Mouse (Mus musculus): ENCODE results near the gene Dync1h1.

The Dync1h1 gene

GRCm38 (mm10) chr12:110601241-110602218 is at the start of gene Dync1h1:
Dync1h1 (plus strand) TSS chr12:110601452.
- DNase-seq: peak; percentile 96

- no peak for DNase-seq
Measured at GRCm38 (mm10) chr12:110552113-110552512, 49.1 kb upstream of the Dync1h1 start.

GRCm38 (mm10) chr12:110553362-110553761 is 47.9 kb upstream of the Dync1h1 start:
- no peak for DNase-seq

GRCm38 (mm10) chr12:110555536-110556240 is 45.6 kb upstream of the Dync1h1 start:
- no peak for DNase-seq

- no peak for DNase-seq
Measured at GRCm38 (mm10) chr12:110556861-110557628, 44.2 kb upstream of the Dync1h1 start.

- DNase-seq: no peak
Measured at GRCm38 (mm10) chr12:110558175-110558574, 43.1 kb upstream of the Dync1h1 start.

DNA sequence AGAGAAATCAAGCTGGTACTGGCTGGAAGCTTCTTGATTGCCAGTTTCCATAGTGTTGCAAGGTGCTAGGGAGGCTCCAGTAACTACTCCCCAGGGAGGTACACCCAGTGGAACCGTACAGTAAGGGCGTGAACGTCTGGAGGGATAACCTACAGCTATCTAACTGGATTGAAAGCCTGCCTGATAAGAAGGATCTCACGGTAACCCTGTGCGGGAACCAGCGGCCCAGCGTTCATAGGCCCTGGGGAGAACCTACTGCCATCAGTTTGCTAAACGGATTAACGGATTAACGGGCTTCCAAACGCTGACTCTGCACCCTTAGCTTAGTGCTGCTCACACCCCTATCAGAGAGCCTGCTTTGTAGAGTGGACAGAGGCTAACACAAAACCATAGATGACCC is 37.9 kb upstream of the Dync1h1 start:
- DNase-seq: no peak

DNA sequence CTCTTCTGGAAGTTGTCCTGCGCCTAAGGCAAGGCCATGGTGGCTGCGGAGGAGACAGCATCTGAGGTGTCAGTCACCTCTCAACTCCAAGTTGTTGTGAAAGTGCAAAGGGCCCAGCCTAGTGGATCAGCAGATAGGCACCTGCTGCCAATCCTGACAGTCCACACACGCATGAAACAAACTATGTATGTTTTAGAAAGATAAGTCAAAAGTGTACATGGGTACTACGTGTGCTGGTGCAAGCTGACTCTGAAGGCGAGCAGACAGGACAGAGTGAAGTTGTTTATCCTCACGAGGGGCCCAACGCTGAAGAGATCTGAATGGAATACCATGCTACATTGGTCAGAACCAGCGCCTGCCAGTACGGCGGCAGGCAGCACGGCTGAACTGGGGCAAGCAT is 36.4 kb upstream of the Dync1h1 start:
- DNase-seq: no peak

GRCm38 (mm10) chr12:110566366-110566765 is 34.9 kb upstream of the Dync1h1 start:
- no peak for DNase-seq

DNA sequence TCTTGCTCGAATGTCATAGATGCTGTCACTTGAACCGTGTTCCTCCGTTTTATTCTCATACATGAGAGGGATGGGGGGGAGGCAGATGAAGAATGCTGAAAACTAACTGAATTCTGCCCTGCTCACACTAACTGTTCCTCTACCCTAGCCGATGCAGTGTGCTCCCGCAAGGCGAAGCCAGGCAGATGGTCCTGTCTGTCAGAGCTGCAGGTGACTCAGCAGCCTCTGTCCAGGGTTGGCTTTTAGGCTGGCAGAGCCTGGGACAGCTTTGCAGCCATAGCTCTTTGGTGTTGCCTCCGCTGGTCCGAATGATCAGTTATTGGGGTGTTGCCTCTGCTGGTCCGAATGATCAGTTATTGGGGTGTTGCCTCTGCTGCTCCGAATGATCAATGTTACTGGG is 30.2 kb upstream of the Dync1h1 start:
- DNase-seq: no peak

DNA sequence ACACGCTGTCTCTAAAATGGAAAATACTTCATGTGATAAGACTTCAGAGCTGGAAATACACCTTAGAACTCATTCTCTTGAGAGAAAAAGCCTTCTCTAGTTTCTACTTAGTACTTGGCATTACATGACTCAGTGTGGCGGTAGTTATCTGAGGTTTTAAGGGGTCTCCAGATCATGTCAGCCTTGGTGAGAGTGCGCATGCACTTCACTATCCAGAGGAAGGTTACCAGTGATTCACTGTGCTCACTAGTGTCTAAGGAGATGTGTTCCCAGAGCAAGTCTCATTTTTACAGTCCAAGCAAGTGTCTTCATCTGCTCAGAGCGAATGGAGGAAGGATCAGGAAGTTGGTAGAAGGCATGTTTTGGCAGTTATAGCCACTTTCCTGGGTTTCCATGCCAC is 28.9 kb upstream of the Dync1h1 start:
- no peak for DNase-seq

DNA sequence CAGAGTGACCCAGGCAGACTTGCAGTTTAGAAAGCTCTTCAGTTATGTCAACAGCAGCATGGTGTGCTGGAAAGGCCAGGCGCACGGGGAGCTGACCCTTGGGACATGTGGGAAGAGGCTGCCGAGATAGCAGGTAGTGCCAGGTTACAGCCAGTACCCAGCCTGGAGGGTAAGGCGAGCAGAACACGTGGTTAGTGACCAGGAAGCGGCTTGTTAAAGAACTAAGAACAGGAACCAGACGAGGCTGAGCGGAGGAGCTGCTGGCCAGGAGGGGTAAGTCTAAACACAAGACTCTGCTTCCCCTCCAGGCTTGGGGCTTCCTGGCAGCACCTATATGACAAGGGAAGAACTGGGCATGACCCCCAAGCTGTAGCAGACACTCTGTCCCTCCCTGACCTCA is 27.6 kb upstream of the Dync1h1 start:
- no peak for DNase-seq

GRCm38 (mm10) chr12:110575926-110576325 is 25.3 kb upstream of the Dync1h1 start:
- DNase-seq: no peak

DNA sequence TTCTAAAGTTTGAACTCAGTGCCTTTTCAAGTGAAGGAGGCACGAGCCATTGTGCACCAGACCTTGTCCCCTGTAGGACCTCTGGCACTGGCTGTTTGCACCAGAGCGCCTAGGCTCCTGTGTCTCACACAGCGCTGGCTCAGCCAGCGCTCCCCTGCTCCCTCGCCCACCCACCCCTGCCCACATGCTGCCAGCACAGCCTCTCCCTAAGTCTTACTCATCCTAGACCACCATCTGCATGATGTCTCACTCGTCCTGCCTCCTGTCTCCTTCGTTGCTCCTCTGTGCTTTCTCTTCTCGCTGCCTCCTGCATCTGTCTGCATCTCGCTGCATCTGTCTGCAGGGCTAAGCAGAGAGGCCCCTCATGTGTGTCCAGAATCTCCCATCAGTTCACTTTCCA is 22.9 kb upstream of the Dync1h1 start:
- DNase-seq: no peak

DNA sequence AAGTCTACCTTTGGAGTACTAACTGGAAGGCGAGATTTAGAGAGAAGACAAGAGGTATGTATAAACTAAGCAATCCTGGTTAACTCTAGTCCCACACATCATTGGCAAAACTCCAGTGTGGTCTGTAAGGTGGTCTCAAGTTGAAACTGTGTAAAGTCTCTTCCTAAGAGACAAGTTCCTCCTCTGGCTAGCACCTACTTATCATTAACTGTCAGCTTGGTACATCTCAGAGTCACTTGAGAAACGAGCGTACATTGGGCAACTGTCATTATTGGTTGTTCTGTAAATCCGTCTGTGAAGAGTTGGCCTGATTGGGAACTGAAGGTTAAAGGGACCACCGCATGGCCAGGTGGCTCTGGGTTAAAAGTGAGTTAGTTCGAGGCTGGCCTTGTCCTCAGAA is 12.6 kb upstream of the Dync1h1 start:
- DNase-seq: no peak

GRCm38 (mm10) chr12:110590804-110591259 is 10.4 kb upstream of the Dync1h1 start:
- no peak for DNase-seq

DNA sequence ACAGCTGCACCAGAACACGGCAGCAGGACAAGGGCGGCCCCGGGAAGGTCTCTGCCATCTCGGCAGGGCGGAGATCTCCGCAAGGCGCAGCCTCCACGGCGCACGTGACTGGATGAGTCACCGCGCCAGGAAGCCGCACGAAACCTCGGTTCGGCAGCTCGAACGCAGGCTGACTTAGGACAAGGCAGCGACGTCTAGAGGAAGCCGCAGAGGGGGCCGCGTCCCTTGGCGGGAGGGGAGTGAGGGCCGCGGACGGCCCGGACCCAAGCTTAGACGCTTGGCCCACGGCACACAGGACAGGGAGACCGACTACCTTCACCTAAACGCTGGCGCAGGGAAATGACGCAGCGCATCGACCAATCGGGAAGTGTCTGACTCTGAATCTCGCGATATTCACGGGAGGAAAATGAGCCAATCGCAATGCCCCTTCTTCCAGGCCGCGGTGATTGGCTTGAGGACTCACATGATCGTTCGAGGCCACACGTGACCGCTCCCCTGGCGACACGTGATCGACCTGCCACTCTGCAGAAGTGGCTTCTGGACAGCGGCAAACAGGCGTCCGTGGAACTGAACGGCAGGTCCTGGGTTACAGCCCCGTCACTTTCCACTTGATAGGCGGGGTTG is 9.9 kb upstream of the Dync1h1 start:
- peak; percentile 99 for DNase-seq

DNA sequence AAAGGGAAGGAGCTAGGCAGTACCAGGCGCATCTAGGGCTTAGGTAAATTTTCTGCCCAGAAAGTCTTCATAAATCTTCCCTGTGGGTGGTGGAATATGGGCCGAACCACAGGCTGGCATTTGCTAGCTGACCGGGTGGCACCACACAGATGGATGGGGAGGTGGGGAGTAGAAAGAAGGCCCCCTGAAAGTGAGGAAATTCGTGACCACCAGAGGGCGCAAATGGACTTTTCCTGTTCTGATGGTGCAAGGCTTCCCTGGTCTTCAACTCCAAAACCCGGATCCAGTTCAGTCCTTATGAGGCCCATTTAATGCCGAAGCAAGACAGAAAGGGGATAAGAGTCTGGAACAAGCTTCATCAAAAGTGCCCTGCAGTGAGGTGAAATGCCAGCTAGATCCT is 2.7 kb upstream of the Dync1h1 start:
- DNase-seq: peak; percentile 62

DNA sequence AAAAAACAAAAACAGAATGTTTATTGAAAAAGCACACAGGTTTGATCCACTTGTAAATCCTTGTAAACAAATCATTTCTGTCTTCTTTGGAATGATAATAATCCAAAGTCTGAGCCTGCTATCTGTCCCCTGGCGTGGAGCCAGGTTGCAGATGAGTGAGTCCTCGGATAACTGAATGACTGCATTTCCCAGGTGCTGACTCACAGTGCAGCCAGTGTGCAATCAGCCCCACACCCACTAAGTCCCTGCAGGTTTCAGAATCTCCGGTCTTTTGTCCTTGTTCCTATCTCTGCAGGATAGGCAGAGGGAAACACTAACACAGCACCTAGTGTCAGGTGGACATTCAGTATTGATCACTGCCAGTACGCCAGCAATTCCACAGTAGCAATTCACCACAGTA is 1.5 kb upstream of the Dync1h1 start:
- DNase-seq: no peak

GRCm38 (mm10) chr12:110600225-110600991 is 844 bp upstream of the Dync1h1 start:
- DNase-seq: no peak

- DNase-seq: no peak
Measured at GRCm38 (mm10) chr12:110606161-110606560, 4.9 kb downstream of the Dync1h1 start.

DNA sequence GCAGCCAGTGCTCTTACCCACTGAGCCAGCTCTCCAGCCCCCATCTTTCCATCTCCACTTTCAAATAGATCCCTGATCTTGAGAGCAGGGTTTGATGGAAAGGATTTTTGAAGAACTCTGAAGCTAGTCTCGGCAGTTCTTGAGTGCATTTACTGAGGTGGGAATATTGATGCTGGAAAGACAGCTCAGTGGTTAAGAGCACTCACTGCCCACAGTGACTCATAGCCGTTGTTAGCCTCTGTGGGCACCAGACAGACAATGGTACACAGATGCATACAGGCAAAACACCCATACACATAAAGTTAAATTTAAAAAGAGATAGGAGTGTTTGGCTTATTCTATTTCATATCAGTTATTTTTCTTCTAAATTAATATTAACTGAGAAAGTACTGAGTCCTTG is 5.4 kb downstream of the Dync1h1 start:
- no peak for DNase-seq
